Mouse (Mus musculus) c-Kit-positive CD71-negative TER-119-negative erythroid progenitor cells, embryonic 14.5 days (primary cell): ENCODE results near the gene Tfr2.

Experiments
- DNase-seq: peaks from one replicate; pipeline ENCODE4 v3.0.0-alpha.2; 2013; ENCODE audit warnings: low read depth

The Tfr2 gene

DNA sequence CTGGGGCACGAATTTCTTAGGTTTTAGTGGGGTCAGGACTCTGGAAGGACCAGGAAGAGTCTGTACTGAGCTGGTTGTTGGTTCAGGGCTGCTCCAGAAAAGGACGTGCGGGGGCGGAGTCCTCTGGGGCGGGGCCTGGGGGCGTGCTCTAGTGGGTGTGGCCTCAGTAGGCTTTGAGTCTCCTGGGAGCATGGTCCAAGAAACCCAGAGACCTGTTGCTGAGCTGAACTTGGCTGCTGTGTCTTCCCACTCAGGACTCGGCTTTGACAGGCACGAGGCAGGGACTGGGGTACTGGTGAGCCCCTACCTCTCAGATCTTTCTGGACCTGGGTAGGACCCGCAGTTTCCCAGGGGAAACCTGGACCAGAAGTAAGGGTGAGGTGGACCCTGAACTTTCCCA, at the start of gene Tfr2:
Gene Tfr2 (plus strand): TSS at position 176 of the 400 bp plus-strand sequence.
- peak; percentile 77 for DNase-seq

DNA sequence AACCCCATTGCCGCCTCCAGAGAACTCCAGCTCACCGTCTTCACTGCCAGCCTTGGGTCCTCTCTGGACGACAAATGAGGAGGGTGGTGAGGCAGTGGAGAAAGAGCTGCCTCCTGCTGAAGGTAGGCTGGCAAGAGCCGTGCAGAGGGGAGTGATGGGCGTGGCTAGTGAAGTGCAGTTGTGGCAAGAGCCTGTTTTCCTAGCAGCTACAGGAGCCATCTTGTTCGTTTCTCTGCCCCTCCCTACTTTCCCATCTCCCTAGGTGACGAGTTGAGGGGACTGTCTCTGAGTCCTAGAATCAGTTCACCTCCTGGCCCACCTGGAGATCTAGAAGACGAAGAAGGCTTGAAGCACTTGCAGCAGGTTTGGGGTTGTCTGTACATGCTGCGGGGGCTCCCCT, 47.8 kb upstream of the Tfr2 start:
- no peak for DNase-seq

- DNase-seq, result no peak
These were observed 46.9 kb upstream of the Tfr2 start for GRCm38 (mm10) chr5:137522711-137523110.

GRCm38 (mm10) chr5:137523396-137524250, 46.0 kb upstream of the Tfr2 start:
- no peak for DNase-seq

DNA sequence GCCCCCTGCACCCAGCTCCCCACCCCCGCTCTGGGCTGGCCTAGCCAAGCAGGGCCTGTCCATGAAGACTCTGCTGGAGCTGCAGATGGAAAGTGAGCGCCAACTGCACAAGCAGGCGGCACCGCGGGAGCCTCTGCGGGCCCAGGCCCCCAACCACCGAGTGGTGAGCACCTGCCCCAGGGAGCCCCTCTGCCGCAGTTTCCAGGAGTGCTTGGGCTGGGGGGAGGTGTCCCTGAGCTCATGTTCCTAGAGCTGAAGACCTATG, 45.5 kb upstream of the Tfr2 start:
- no peak for DNase-seq

- no peak for DNase-seq
These were observed 45.0 kb upstream of the Tfr2 start for GRCm38 (mm10) chr5:137524671-137525070.

DNA sequence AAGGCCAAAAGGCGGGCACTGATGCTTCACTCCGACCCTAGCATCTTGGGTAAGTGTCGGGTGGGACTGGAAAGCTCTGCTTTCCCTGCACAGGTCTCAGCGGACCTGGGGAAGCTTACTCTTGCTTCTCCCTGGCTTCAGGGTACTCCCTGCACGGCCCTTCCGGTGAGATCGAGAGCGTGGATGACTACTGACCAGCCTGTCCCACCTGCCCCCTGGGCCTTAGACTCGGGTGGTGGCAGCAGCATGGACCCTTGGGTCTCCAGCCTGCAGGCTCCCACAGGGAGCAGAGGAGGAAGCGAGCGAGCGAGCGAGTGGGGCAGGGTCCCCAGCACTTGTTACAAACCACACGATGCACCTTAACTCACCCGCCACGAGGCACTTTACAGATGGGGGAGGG, 44.1 kb upstream of the Tfr2 start:
- no peak for DNase-seq

DNA sequence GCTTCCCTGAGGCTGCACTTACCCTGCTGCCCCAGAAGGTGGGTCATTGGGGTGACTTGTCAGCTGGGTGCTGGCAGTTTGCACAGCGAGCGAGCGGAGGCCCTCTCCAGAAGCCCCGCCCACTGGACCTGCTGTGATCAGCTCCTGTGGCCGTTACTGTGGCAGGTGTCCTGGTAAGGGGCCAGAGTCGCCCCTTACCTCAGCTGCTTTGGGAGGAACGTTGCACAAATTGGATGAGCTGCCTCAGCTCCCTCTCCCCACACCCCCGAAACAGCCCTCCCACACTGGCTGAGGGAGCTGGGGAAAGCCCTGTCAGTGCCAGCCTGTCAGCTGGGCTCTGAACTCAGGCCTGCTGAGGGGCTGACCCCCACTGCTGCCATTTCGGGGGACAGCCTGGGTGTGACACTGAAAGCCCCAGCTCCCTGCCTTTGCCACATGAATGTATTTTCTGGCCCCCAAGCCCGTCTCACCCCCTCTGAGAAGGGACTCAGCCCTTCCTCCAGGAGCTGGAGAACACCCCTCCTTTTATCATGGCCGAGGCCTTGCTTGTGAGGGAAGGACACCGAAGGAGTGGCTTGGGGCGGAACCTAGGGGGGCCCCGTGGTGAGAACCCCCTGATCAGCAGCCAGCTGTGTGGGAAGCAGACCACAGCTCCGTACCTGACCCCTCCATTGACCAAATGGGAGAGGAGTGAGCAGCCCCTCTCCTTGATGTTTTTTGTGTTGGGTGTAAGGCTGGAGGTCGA, 43.3 kb upstream of the Tfr2 start:
- no peak for DNase-seq

DNA sequence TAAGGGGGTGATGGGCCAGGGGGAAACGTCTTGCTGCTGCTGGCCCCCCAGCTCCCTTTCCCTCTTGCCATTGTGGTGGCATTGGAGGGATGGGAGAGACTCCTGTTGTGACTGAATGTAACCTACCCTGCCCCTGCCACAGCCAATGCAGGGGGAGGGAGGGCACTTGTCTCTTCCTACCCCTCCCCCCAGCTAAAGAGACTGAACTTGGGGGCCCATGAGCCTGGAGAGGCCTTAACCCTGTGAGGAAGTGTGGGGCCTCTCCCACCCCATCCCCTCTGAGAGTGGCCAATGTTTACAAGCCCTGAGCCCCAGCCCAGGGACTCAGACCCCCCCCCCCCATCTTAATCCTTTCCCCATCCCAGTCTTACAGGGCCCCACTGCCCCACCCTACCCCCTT, 42.2 kb upstream of the Tfr2 start:
- no peak for DNase-seq

DNA sequence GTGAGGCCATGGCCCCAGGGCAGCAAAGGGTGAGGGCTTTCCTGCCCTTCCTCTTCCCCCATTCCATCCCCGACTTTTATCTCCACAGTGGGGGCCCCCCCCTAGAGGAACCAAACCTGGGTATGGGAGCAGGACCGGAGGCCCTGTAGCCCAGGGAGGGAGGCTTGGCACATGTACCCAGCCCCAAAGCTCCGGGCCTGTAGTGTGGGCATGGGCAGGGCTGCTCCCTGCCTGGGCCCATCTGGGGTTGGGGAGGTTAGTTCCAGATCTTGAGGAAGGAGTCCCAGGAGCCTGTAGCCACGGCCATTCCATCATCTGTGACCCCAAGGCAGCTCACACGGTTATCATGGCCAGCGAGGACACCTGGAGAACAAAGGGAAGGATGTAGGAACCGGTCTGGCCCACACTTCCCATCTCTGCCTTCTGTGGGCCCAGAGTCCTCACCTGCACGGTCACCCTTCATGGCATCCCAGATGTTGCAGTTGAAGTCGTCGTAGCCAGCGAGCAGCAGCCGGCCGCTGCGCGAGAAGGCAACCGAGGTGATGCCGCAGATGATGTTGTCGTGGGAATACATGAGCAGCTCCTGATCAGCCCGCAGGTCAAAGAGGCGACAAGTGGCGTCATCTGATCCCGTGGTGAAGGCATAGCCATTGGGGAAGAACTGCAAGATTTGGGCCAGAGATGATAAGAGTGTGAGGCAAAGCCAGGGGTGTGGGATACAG, 41.2 kb upstream of the Tfr2 start:
- DNase-seq, result no peak

DNA sequence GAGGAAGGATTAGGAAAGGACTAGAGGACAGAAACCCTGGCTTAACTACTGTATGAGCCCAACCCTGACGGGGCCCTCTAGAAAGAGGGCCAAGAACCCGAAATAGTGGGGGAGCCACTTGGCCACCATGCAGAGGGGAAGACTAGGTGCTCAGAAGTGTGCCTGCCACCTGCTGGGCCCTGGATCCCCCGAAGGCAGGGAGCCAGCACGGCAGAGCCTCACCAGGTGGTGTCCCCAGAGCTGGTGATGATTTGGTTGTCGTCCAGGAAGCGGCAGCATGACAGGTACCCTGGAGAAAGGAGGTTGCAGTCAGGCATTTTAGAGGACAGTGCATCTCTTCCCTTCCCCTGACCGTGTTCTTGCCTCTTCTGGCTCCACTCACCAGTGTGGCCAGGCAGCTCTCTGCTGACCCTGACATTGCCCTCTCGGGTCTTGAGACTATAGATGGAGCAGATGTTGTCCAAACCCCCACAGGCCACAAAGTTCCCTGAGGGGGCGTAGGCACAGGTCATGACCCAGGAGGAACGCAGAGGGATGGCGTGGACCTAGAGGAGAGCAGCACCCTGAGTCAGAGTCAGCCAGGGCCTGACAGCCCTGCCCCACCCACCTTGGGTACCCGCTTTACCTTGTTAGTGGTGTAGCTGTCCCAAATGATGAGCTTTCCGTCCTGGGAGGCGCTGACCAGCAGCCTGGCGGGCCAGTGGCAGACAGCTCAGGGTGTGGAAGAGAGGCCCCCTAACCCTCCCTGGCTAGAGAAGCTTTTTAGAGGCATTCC, 40.2 kb upstream of the Tfr2 start:
- DNase-seq, result no peak

- no peak for DNase-seq
These were observed 39.6 kb upstream of the Tfr2 start for GRCm38 (mm10) chr5:137530075-137530474.

- DNase-seq, result no peak
These were observed 38.8 kb upstream of the Tfr2 start for GRCm38 (mm10) chr5:137530588-137531413.

- no peak for DNase-seq
These were observed 38.1 kb upstream of the Tfr2 start for GRCm38 (mm10) chr5:137531414-137532130.

DNA sequence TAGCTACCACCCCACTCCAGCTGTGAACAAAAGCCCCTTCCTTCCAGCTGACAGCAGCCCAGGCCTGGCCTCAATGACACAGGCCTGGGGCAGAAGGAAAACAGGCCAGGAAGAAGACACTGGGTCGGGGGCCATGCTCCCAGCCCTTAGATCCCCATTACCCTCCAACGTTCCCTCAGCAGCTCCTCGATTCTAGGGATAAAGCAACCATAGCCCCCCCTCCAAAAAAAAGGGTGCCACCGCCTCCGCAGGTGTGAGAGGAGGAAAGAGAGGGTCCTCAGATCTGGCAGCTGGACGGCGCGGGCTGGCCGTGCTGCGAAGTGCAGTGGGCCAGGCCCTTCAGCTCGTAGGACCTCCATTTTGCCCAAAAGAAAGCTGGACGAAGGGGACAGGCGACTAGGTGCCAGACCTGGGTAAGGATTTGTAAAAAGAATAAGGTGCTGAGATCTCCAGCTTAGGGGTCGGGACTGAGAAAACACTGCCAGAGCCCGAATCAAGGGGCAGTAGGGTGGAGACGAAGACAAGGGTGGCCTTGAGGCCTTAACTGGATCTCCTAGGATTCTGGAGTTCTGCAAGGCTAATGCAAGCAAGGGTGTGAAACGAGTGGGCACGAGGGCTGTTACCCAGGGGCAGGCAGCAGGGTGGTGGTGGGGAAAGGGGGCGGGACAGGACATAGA, 37.4 kb upstream of the Tfr2 start:
- no peak for DNase-seq

GRCm38 (mm10) chr5:137532808-137533116, 36.9 kb upstream of the Tfr2 start:
- DNase-seq, result no peak

- peak; percentile 98 for DNase-seq
These were observed 36.4 kb upstream of the Tfr2 start, which contains the start of the genes Epo and Gnb2 for GRCm38 (mm10) chr5:137533117-137533827. Gene Epo (minus strand): TSS chr5:137533242. Gene Gnb2 (minus strand): TSS chr5:137533510.

DNA sequence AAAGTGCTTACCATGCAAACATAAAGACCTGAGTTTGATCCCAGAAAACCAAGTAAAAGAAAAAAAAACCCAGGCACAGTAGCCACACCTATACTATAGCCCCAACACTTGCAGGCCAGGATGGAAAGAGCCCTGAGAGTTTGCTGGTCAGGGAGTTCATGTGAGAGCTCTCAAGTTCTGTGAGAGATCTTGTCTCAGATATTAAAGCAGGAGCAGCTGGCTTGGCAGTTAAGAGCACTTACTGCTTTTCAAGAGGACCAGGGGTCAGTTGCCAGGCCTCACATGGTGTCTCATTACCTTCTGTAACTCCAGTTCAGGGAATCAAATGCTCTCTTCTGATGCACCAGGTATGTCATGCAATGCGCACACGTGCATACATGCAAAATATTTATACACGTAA, 34.9 kb upstream of the Tfr2 start:
- no peak for DNase-seq

DNA sequence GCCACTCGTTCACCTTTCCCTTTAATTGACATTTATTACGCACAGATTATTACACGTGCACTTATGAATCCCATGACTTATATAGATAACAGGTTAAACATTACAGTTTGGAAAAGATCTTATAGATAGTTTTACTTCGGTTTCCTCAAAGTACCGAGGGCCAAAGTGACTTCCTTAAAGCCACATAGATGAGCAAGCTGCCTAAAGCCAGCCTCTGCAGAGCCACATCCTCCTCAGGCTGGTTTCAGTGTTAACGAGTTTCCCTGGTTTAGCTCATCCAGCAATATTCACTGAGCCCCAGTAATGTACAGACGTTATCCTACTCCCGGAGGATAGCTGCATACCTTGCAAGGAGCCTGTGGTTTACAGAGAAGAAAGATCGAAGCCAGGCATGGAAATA, 34.3 kb upstream of the Tfr2 start:
- no peak for DNase-seq
